Mouse (Mus musculus) MEL (cell line): ENCODE results near the gene Fam178b. TPM values are rescaled to one million over a fixed set of nuclear protein-coding genes. Genes with fewer than 3 reads are reported as not detected.

Experiments used
- DNase-seq: peaks from one replicate; pipeline ENCODE4 v3.0.0; 2011; ENCODE audit warnings: low read depth, low spot score
- H3K27ac ChIP-seq: 2 replicates; pipeline ENCODE4 v1.5.1; 2012; ENCODE audit warnings: low read depth, mild to moderate bottlenecking, control low read depth, low read length, moderate library complexity; ENCODE audit not compliant: control insufficient read depth
- H3K27me3 ChIP-seq, 2 experiments: fragments of 150-350 bp in 1 of 2; sonication (generic) in 1 of 2; 2 replicates each; pipeline ENCODE4 v1.6.1; 2012; ENCODE audit warnings: low read length in 2 of 2, mild to moderate bottlenecking in 2 of 2, improper control_type of control experiment in 1 of 2, moderate library complexity in 1 of 2; ENCODE audit not compliant: insufficient read depth in 2 of 2, control insufficient read depth in 1 of 2
- H3K36me3 ChIP-seq, 2 experiments: 2 replicates each; pipeline ENCODE4 v1.6.1; 2012 to 2014; ENCODE audit warnings: low read length in 2 of 2, improper control_type of control experiment in 1 of 2, inconsistent platforms in 1 of 2, mild to moderate bottlenecking in 1 of 2; ENCODE audit not compliant: insufficient read depth in 2 of 2, control insufficient read depth in 1 of 2
- H3K4me1 ChIP-seq, 2 experiments: fragments of 150-350 bp in 1 of 2; sonication (generic) in 1 of 2; 2 replicates each; pipeline ENCODE4 v1.6.1; 2012; ENCODE audit warnings: low read length in 2 of 2, improper control_type of control experiment in 1 of 2, mild to moderate bottlenecking in 1 of 2; ENCODE audit not compliant: insufficient read depth in 2 of 2, control insufficient read depth in 1 of 2
- H3K4me3 ChIP-seq, 2 experiments: fragments of 150-350 bp in 1 of 2; sonication (generic) in 1 of 2; 2 replicates each; pipeline ENCODE4 v1.5.1; 2012; ENCODE audit warnings: low read depth in 2 of 2, low read length in 2 of 2, mild to moderate bottlenecking in 2 of 2, moderate library complexity in 2 of 2, control low read depth in 1 of 2, improper control_type of control experiment in 1 of 2; ENCODE audit not compliant: control insufficient read depth in 1 of 2, insufficient read depth in 1 of 2
- H3K79me2 ChIP-seq: 2 replicates; pipeline ENCODE4 v1.6.1; 2012; ENCODE audit warnings: mild to moderate bottlenecking, low read length, moderate library complexity; ENCODE audit not compliant: control insufficient read depth, poor library complexity, insufficient read depth
- H3K9ac ChIP-seq: 2 replicates; pipeline ENCODE4 v1.6.1; 2012; ENCODE audit warnings: low read depth, mild to moderate bottlenecking, control low read depth, low read length, moderate library complexity; ENCODE audit not compliant: control insufficient read depth, poor library complexity, severe bottlenecking
- H3K9me3 ChIP-seq: fragments of 150-350 bp; sonication (generic); replicated peaks from 2 replicates; pipeline ENCODE4 v1.6.1; 2012; ENCODE audit warnings: mild to moderate bottlenecking, low read length, improper control_type of control experiment, moderate library complexity; ENCODE audit not compliant: insufficient read depth
- CHD2 ChIP-seq: IDR thresholded peaks from 2 replicates; pipeline ENCODE4 v1.6.1; 2011; ENCODE audit warnings: low read length, improper control_type of control experiment
- CTCF ChIP-seq, 3 experiments: IDR thresholded peaks in 2 of 3; conservative IDR thresholded peaks in 1 of 3; 2 replicates each; pipeline ENCODE4 v1.5.1; 2011 to 2012; ENCODE audit warnings: low read length in 3 of 3, low read depth in 2 of 3, mild to moderate bottlenecking in 2 of 3, improper control_type of control experiment in 1 of 3, inconsistent platforms in 1 of 3, mixed read lengths in 1 of 3, moderate library complexity in 1 of 3; ENCODE audit not compliant: control insufficient read depth in 1 of 3, insufficient read depth in 1 of 3, poor library complexity in 1 of 3, severe bottlenecking in 1 of 3
- EP300 ChIP-seq, 2 experiments: IDR thresholded peaks; 2 replicates each; pipeline ENCODE4 v1.6.1; 2011; ENCODE audit warnings: improper control_type of control experiment in 2 of 2, low read length in 2 of 2, low read depth in 1 of 2, mild to moderate bottlenecking in 1 of 2
- ETS1 ChIP-seq: IDR thresholded peaks from 2 replicates; pipeline ENCODE4 v1.6.1; 2012; ENCODE audit warnings: low read depth, mild to moderate bottlenecking, inconsistent platforms, low read length, improper control_type of control experiment, moderate library complexity
- HCFC1 ChIP-seq: IDR thresholded peaks from 2 replicates; pipeline ENCODE4 v1.6.1; 2012; ENCODE audit warnings: low read depth, mild to moderate bottlenecking, inconsistent platforms, low read length, improper control_type of control experiment, moderate library complexity
- JUND ChIP-seq: IDR thresholded peaks from 2 replicates; pipeline ENCODE4 v1.6.1; 2011; ENCODE audit warnings: low read depth, mild to moderate bottlenecking, improper control_type of control experiment, low read length
- MAFK ChIP-seq: IDR thresholded peaks from 2 replicates; pipeline ENCODE4 v1.6.1; 2011; ENCODE audit warnings: low read depth, mild to moderate bottlenecking, low read length, improper control_type of control experiment, borderline replicate concordance
- MAX ChIP-seq: IDR thresholded peaks from 2 replicates; pipeline ENCODE4 v1.6.1; 2011; ENCODE audit warnings: low read length, improper control_type of control experiment
- MAZ ChIP-seq: IDR thresholded peaks from 2 replicates; pipeline ENCODE4 v1.6.1; 2012; ENCODE audit warnings: low read depth, mild to moderate bottlenecking, inconsistent platforms, low read length, improper control_type of control experiment
- MYC ChIP-seq: IDR thresholded peaks from 2 replicates; pipeline ENCODE4 v1.6.1; 2011; ENCODE audit warnings: low read depth, mild to moderate bottlenecking, low read length, improper control_type of control experiment, moderate library complexity
- NELFE ChIP-seq: IDR thresholded peaks from 2 replicates; pipeline ENCODE4 v1.6.1; 2011; ENCODE audit warnings: low read depth, low read length, improper control_type of control experiment
- NRF1 ChIP-seq: IDR thresholded peaks from 2 replicates; pipeline ENCODE4 v1.6.1; 2014; ENCODE audit warnings: low read depth, mild to moderate bottlenecking, inconsistent platforms, low read length, improper control_type of control experiment, moderate library complexity; ENCODE audit not compliant: poor library complexity, insufficient read depth, severe bottlenecking
- POLR2A ChIP-seq, 2 experiments: IDR thresholded peaks; 2 replicates each; pipeline ENCODE4 v1.6.1; 2011 to 2012; ENCODE audit warnings: low read length in 2 of 2, mild to moderate bottlenecking in 2 of 2, control low read depth in 1 of 2, improper control_type of control experiment in 1 of 2, low read depth in 1 of 2, moderate library complexity in 1 of 2; ENCODE audit not compliant: control insufficient read depth in 1 of 2, insufficient read depth in 1 of 2, poor library complexity in 1 of 2
- POLR2AphosphoS2 ChIP-seq: IDR thresholded peaks from 2 replicates; pipeline ENCODE4 v1.6.1; 2011; ENCODE audit warnings: low read length, improper control_type of control experiment
- TAL1 ChIP-seq: IDR thresholded peaks from 2 replicates; pipeline ENCODE4 v1.6.1; 2012; ENCODE audit warnings: mild to moderate bottlenecking, inconsistent platforms, low read length, moderate library complexity, mixed read lengths
- TBP ChIP-seq: IDR thresholded peaks from 2 replicates; pipeline ENCODE4 v1.8.0; 2011; ENCODE audit warnings: low read depth, low read length, improper control_type of control experiment
- USF1 ChIP-seq: IDR thresholded peaks from 2 replicates; pipeline ENCODE4 v1.6.1; 2014; ENCODE audit warnings: low read depth, mild to moderate bottlenecking, inconsistent platforms, low read length, improper control_type of control experiment, moderate library complexity
- ZC3H11A ChIP-seq: IDR thresholded peaks from 2 replicates; pipeline ENCODE4 v1.6.1; 2012; ENCODE audit warnings: low read depth, mild to moderate bottlenecking, inconsistent platforms, low read length, improper control_type of control experiment
- ZMIZ1 ChIP-seq: IDR thresholded peaks from 2 replicates; pipeline ENCODE4 v1.6.1; 2012; ENCODE audit warnings: low read depth, mild to moderate bottlenecking, inconsistent platforms, low read length, improper control_type of control experiment, moderate library complexity
- ZNF384 ChIP-seq: IDR thresholded peaks from 2 replicates; pipeline ENCODE4 v1.6.1; 2012; ENCODE audit warnings: low read depth, mild to moderate bottlenecking, inconsistent platforms, low read length, improper control_type of control experiment
- polyA plus RNA-seq, 2 experiments: library from polyadenylated mRNA; stranded (reverse) in 1 of 2; unstranded in 1 of 2; fragments of >175 nt in 1 of 2; fragments of >200 nt in 1 of 2; gene quantifications; 2 replicates each; pipeline versions ENCODE4 v1.2.1 to v1.2.4; 2012; ENCODE audit warnings: low replicate concordance in 2 of 2, low read depth in 1 of 2; ENCODE audit not compliant: insufficient read length in 2 of 2, insufficient read depth in 1 of 2, missing spikeins in 1 of 2
- total RNA-seq: library from RNA; depleted of rRNA; stranded (reverse); fragments of 300-350 nt; gene quantifications from 2 replicates; pipeline ENCODE4 v1.2.3, GENCODE M21; 2012

The Fam178b gene
- total and polyA plus RNA-seq, 3 experiments, result 0.19 to 0.29 TPM; not detected in 1

DNA sequence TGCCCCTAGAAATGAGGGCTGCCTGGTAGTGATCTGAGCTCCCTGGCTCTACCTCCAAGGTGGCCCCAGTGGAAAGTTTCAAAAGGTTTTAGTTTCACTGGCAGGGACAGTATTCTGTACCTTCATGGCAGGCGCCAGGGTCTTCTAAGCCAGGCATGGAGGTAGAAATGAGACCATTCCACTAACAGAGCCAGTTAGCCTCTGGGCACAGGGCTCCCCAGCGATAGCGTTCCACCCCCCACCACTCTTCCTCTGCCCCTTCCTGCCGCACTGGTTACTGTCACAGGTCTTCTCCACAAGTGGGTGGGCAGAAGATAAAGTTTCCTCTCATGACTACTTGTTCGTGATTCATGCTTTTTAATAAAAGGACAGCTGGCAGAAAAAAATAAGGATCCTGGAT is 123.1 kb downstream of the Fam178b start:
- H3K9ac ChIP-seq, result no peak overlapping the region
- DNase-seq, result no peak
- H3K27ac ChIP-seq, result no peak overlapping the region
- no peaks in the 10 kb centered on the region for H3K36me3 ChIP-seq
- H3K79me2 ChIP-seq, result no peaks in the 10 kb centered on the region; the same call in 1 of the 2 replicates
- peaks cover 13% of the 10 kb centered on the region in 2 experiments for H3K27me3 ChIP-seq
- H3K4me3 ChIP-seq, result no peak overlapping the region
- peaks cover 2 to 10% of the 10 kb centered on the region in 2 experiments; a peak in 3 of 4 replicates for H3K4me1 ChIP-seq
- no peak for TF ChIP-seq CHD2
- no peak for TF ChIP-seq TBP
- no peak for TF ChIP-seq HCFC1
- TF ChIP-seq CTCF (IDR thresholded peaks at IDR 0.05 in 2 of 3, conservative IDR thresholded peaks at IDR 0.05 in 1 of 3; ENCODE audit: control insufficient read depth in 1 of 3, insufficient read depth in 1 of 3, low read depth in 2 of 3, low read length in 3 of 3, poor library complexity in 1 of 3, severe bottlenecking in 1 of 3), result no peak
- TF ChIP-seq ETS1, result no peak
- no peak for TF ChIP-seq TAL1
- no peak for TF ChIP-seq POLR2AphosphoS2
- no peak for TF ChIP-seq EP300 (IDR thresholded peaks at IDR 0.05; ENCODE audit: low read depth in 1 of 2, low read length in 2 of 2)
- no peak for TF ChIP-seq JUND
- TF ChIP-seq NRF1, result no peak
- TF ChIP-seq ZNF384, result no peak
- TF ChIP-seq MAZ, result no peak
- no peak for TF ChIP-seq ZC3H11A
- TF ChIP-seq MAFK, result no peak
- no peak for TF ChIP-seq USF1
- TF ChIP-seq MAX, result no peak
- TF ChIP-seq ZMIZ1, result no peak
- TF ChIP-seq NELFE, result no peak
- no peaks in the 10 kb centered on the region for H3K9me3 ChIP-seq

DNA sequence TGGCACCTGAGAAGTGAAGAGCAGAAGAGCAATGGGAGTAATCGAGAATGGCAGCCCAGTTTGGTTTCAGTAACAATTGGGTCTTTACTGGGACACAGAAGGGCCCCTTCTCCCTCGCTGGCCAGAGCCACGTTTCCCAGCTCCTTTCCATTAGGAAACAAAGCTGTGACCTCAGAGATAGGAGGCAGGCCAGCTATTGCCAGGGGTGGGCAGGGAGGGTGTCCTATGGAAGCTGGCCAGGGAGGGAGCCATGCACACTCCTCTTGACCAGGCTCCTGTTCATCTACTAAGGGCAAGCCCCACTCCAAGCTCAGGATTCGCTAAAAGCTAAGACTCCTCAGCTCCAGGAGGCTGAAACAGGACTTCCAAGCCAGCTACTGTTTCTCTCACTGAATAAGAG is 123.7 kb downstream of the Fam178b start:
- TF ChIP-seq ZMIZ1, result no peak
- no peak for TF ChIP-seq POLR2A (IDR thresholded peaks at IDR 0.05; ENCODE audit: control insufficient read depth in 1 of 2, insufficient read depth in 1 of 2, low read depth in 1 of 2, low read length in 2 of 2, poor library complexity in 1 of 2)
- no peak for TF ChIP-seq ZNF384
- no peak for TF ChIP-seq MYC
- TF ChIP-seq NRF1, result no peak
- DNase-seq, result no peak
- no peaks in the 10 kb centered on the region; the same call in 1 of the 2 replicates for H3K79me2 ChIP-seq
- H3K4me1 ChIP-seq, result peaks cover 2 to 10% of the 10 kb centered on the region in 2 experiments; a peak in 3 of 4 replicates
- H3K27me3 ChIP-seq, result peaks cover 13% of the 10 kb centered on the region in 2 experiments
- no peaks in the 10 kb centered on the region for H3K9me3 ChIP-seq
- no peaks in the 10 kb centered on the region for H3K36me3 ChIP-seq
- H3K27ac ChIP-seq, result no peak overlapping the region
- H3K9ac ChIP-seq, result no peak overlapping the region
- no peak overlapping the region for H3K4me3 ChIP-seq
